Mouse (Mus musculus) midbrain, postnatal 0 days (tissue): ENCODE measurements at regions not wholly inside any gene's neighbourhood (a gene's known extent, or its start where the extent isn't known, plus 50 kb on each side); places are given as distances from the start of the nearest gene placed in this dataset.

Experiments
- ATAC-seq: fragments of 200-750 bp; cut with Nextera tagmentation; 2 replicates; pipeline ENCODE4 v1.8.0; 2017; ENCODE audit warnings: moderate number of reproducible peaks, mild to moderate bottlenecking, moderate TSS enrichment, moderate library complexity; ENCODE audit not compliant: low FRiP score
- DNase-seq: peaks from one replicate; pipeline ENCODE4 v3.0.0-alpha.2; 2015; ENCODE audit warnings: low spot score
- H3K27ac ChIP-seq: fragments of 300-500 bp; sonication (generic); 2 replicates; pipeline ENCODE4 v1.5.1; 2014; ENCODE audit warnings: low read depth, mild to moderate bottlenecking, low read length, mixed read lengths
- H3K27me3 ChIP-seq: fragments of 300-500 bp; sonication (generic); 2 replicates; pipeline ENCODE4 v1.6.1; 2014; ENCODE audit warnings: low read length, control low read depth, mixed read lengths; ENCODE audit not compliant: insufficient read depth
- H3K36me3 ChIP-seq: fragments of 300-500 bp; sonication (generic); 2 replicates; pipeline ENCODE4 v1.6.1; 2014; ENCODE audit warnings: low read length, control low read depth, mixed read lengths; ENCODE audit not compliant: insufficient read depth
- H3K4me1 ChIP-seq: fragments of 300-500 bp; sonication (generic); 2 replicates; pipeline ENCODE4 v1.6.1; 2014; ENCODE audit warnings: mild to moderate bottlenecking, control low read depth, antibody characterized with exemption, low read length, mixed read lengths; ENCODE audit not compliant: insufficient read depth
- H3K4me2 ChIP-seq: fragments of 300-500 bp; sonication (generic); 2 replicates; pipeline ENCODE4 v1.6.1; 2014; ENCODE audit warnings: low read depth, mild to moderate bottlenecking, low read length, mixed read lengths; ENCODE audit not compliant: poor library complexity, severe bottlenecking
- H3K4me3 ChIP-seq: fragments of 300-500 bp; sonication (generic); 2 replicates; pipeline ENCODE4 v1.5.1; 2014; ENCODE audit warnings: low read depth, mild to moderate bottlenecking, low read length, moderate library complexity
- H3K9ac ChIP-seq: fragments of 300-500 bp; sonication (generic); replicated peaks from 2 replicates; pipeline ENCODE4 v1.6.1; 2014; ENCODE audit warnings: mild to moderate bottlenecking, low read length, moderate library complexity, mixed read lengths; ENCODE audit not compliant: poor library complexity, severe bottlenecking
- H3K9me3 ChIP-seq: fragments of 300-500 bp; sonication (generic); 2 replicates; pipeline ENCODE4 v1.6.1; 2016; ENCODE audit warnings: low read length, control low read depth
- CTCF ChIP-seq: IDR thresholded peaks from 2 replicates; pipeline ENCODE4 v1.5.1; 2016; ENCODE audit warnings: antibody characterized with exemption, mild to moderate bottlenecking
- WGBS: fragments of 180-500 bp; shearing (Covaris S2); extraction: QIAGEN DNeasy Blood & Tissue Kit; methylation state at CpG from one replicate; pipeline ENCODE4 v1.1.7; 2014; 5-methylcytosine and 5-hydroxymethylcytosine counted together

DNA sequence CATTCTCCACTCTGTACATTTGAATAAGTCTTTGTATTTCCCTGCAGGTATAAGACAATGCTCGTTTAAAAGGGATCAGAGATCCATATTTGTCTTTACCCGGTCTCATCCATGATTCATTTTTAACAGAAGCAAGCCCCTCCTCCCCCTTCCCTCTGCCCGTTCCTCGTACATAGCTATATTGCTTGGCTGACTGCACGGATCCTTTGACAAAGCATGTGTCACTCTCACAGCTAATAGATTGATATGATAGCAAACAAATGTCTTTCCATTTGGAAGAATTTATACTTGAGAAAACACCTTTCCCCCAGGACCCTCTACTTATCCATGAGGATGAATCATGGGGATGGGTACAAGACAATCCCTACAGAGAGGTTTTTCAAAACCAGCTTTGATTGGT is 160.1 kb downstream of the Gm19935 start:
- Histone ChIP-seq H3K4me1 (peaks cover 5% of the 10 kb centered on the region; the same call in 1 of the 2 replicates), H3K4me3 (no peak overlapping the region), H3K9me3 (peaks cover 6% of the 10 kb centered on the region; the same call in 1 of the 2 replicates), H3K9ac (no peak overlapping the region), H3K36me3 (no peaks in the 10 kb centered on the region), H3K27me3 (no peaks in the 10 kb centered on the region), H3K4me2 (peak overlapping the region; percentile 28; the same call in 1 of the 2 replicates), H3K27ac (no peak overlapping the region)
- DNase-seq (peak; percentile 30), ATAC-seq (no peak)
- 10% methylated on average over 5 of the region's 5 CpGs for WGBS
- no peak for TF ChIP-seq CTCF

DNA sequence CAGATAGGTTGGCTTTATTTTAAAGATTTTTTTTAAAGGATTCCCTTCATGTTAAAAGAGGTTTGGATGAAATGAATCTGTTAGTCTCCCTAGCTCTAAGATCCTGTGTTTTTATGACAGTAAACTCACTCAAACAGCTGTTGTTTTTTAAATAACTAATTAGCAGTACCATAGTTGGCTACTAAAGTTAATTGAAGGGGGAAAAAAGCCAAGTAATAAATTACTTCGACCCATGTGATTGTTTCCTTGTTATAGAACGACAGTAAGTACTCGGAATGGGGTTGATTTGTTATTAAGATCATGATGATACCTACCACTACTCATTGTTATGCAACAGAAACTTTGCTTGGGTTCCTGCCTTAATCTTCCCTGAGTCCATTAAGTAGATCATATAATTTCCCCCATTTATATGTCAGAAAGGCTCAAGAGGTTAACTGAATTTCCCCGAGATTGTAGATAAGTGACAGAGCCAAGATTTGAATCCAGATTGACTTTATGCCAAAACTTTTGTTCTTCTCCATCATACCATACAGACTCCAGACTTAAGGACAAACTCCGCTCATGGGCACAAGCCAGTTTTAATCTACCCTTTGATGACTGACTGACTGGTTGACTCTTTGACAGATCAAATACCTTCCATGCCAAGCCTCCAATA is 160.6 kb downstream of the Gm19935 start:
- H3K4me2 ChIP-seq, result no peak overlapping the region
- peak; percentile 33 for DNase-seq
- H3K36me3 ChIP-seq, result no peaks in the 10 kb centered on the region
- no peak overlapping the region for H3K4me3 ChIP-seq
- no peak for TF ChIP-seq CTCF
- no peaks in the 10 kb centered on the region for H3K27me3 ChIP-seq
- H3K4me1 ChIP-seq, result peaks cover 5% of the 10 kb centered on the region; the same call in 1 of the 2 replicates
- 42% methylated on average over 5 of the region's 5 CpGs for WGBS
- no peak overlapping the region for H3K9ac ChIP-seq
- ATAC-seq, result no peak
- no peak overlapping the region for H3K27ac ChIP-seq
- H3K9me3 ChIP-seq, result 0 out of 2 replicates have a peak, but pooled peaks cover 4% of the 10 kb centered on the region

- no peak for TF ChIP-seq CTCF
- DNase-seq, result no peak
These were observed 162.4 kb downstream of the Gm19935 start for GRCm38 (mm10) chr8:90654786-90655185.

DNA sequence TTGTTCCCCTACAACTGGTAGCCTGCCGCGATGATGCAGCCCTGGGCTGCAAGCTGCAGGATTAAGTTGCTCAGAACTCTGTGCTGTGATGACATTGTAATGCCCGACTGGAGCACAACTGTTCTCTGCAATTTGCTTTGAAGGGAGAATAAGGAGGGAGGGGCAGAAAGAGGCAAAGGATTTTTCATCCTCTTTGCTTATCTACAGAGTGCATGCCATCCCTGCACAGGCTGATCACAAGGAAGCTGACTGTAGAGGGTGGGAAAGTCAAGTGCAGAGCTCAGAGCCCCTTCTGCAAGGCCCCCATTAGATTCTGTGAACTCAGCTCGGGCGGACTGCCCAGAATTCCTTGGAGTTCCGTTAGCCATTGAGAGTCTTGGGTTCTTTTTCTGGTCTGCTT is 174.8 kb downstream of the Gm19935 start:
- H3K9ac ChIP-seq, result no peak overlapping the region
- WGBS, result 27% methylated on average over 6 of the region's 6 CpGs

More at GRCm38 (mm10) chr8:90654786-90655185, 162.4 kb downstream of the Gm19935 start:
- Histone ChIP-seq H3K4me2 (no peak overlapping the region), H3K4me3 (no peak overlapping the region), H3K36me3 (no peaks in the 10 kb centered on the region), H3K4me1 (peaks cover 5% of the 10 kb centered on the region; the same call in 1 of the 2 replicates), H3K9me3 (0 out of 2 replicates have a peak, but pooled peaks cover 4% of the 10 kb centered on the region), H3K27me3 (no peaks in the 10 kb centered on the region), H3K9ac (no peak overlapping the region), H3K27ac (no peak overlapping the region)
- no peak for ATAC-seq
- WGBS, result 82% methylated on average over 2 of the region's 2 CpGs

GRCm38 (mm10) chr8:90636770-90637169 is 180.4 kb downstream of the Gm19935 start:
- DNase-seq, result no peak
- Histone ChIP-seq H3K4me3 (no peak overlapping the region), H3K36me3 (no peaks in the 10 kb centered on the region), H3K27me3 (no peaks in the 10 kb centered on the region), H3K4me2 (no peak overlapping the region), H3K4me1 (no peaks in the 10 kb centered on the region), H3K9ac (no peak overlapping the region), H3K27ac (no peak overlapping the region), H3K9me3 (no peaks in the 10 kb centered on the region)
- no peak for TF ChIP-seq CTCF
- WGBS, result 69% methylated on average over 7 of the region's 7 CpGs
- no peak for ATAC-seq

More for the DNA sequence above, 174.8 kb downstream of the Gm19935 start:
- no peaks in the 10 kb centered on the region for H3K9me3 ChIP-seq
- no peaks in the 10 kb centered on the region for H3K4me1 ChIP-seq
- H3K4me3 ChIP-seq, result no peak overlapping the region
- no peaks in the 10 kb centered on the region for H3K36me3 ChIP-seq
- no peak overlapping the region for H3K4me2 ChIP-seq
- H3K27me3 ChIP-seq, result no peaks in the 10 kb centered on the region
- no peak for ATAC-seq
- DNase-seq, result peak; percentile 9
- TF ChIP-seq CTCF, result no peak
- H3K27ac ChIP-seq, result no peak overlapping the region

DNA sequence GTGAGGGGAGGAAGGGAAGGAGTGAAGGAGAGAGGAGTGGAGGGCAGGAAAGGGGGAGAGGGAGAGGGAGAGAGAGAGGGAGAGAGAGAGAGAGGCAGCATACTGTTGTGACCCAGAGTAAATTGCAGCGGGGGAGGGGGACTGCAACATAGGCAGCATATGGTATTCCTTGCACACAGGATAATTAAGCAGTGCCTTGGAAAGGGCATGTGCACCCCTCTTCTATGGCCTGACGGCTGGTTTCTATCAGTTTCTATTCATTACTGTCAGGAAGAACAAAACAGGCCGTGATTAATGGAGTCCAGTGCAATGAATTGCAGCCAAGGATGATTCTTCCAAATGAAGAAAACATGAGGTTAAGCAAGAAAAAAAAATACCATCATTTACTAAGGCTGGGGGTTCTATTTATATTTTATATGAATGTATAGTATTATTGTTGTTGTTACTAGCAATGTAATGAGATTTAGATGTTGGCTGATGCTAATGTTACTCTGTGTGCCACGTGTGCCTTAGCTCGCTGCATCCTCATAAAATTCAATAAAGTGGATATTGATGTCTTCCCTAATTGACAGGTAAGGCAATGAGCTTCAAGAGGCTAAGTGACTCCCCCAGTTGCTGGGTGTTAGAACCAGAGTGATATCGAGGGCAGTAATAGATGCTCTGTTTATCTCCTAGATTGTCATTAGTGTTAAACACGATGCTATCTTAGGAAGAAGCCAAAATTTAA is 181.3 kb downstream of the Gm19935 start:
- Histone ChIP-seq H3K9me3 (no peaks in the 10 kb centered on the region), H3K9ac (no peak overlapping the region), H3K27me3 (no peaks in the 10 kb centered on the region), H3K4me2 (no peak overlapping the region), H3K4me3 (no peak overlapping the region), H3K27ac (no peak overlapping the region), H3K4me1 (no peaks in the 10 kb centered on the region), H3K36me3 (no peaks in the 10 kb centered on the region)
- ATAC-seq (no peak), DNase-seq (peak; percentile 33)
- WGBS, result 67% methylated on average over 7 of the region's 7 CpGs
- no peak for TF ChIP-seq CTCF
